Mouse (Mus musculus): ENCODE results near the gene Fuca1. TPM values are rescaled to one million over a fixed set of nuclear protein-coding genes. Genes with fewer than 3 reads are reported as not detected.

Gene Fuca1
- polyA plus RNA-seq, 1 experiment from 2014 or later, result 98.7 TPM

GRCm38 (mm10) chr4:135888448-135889057, 32.0 kb upstream of the Fuca1 start:
- ATAC-seq (replicated peaks; ENCODE audit: low FRiP score, low read depth) (no peak), DNase-seq (ENCODE audit: low spot score) (no peak)
- Histone ChIP-seq H3K9ac (ENCODE audit: low read depth, low read length) (no peak overlapping the region), H3K4me2 (ENCODE audit: low read length) (no peak overlapping the region), H3K27me3 (ENCODE audit: insufficient read depth, low read length) (no peaks in the 10 kb centered on the region), H3K4me1 (replicated peaks; ENCODE audit: insufficient read depth, low read length) (peaks cover 6% of the 10 kb centered on the region), H3K27ac (no peak overlapping the region), H3K4me3 (replicated peaks; ENCODE audit: low read depth, low read length) (no peak overlapping the region), H3K36me3 (ENCODE audit: insufficient read depth, low read length) (no peaks in the 10 kb centered on the region), H3K9me3 (replicated peaks; ENCODE audit: low read length) (no peaks in the 10 kb centered on the region)
- WGBS, result 90% methylated on average over 24 of the region's 24 CpGs
- TF ChIP-seq CTCF (IDR thresholded peaks at IDR 0.05; ENCODE audit: low read depth), result no peak

GRCm38 (mm10) chr4:135889146-135889883, 31.2 kb upstream of the Fuca1 start:
- DNase-seq (ENCODE audit: low spot score), result no peak

GRCm38 (mm10) chr4:135889884-135890283, 30.7 kb upstream of the Fuca1 start:
- Histone ChIP-seq H3K9me3 (replicated peaks; ENCODE audit: low read length) (no peaks in the 10 kb centered on the region), H3K4me1 (replicated peaks; ENCODE audit: insufficient read depth, low read length) (no peaks in the 10 kb centered on the region), H3K9ac (ENCODE audit: low read depth, low read length) (no peak overlapping the region), H3K27me3 (ENCODE audit: insufficient read depth, low read length) (no peaks in the 10 kb centered on the region), H3K27ac (no peak overlapping the region), H3K36me3 (ENCODE audit: insufficient read depth, low read length) (no peaks in the 10 kb centered on the region), H3K4me3 (replicated peaks; ENCODE audit: low read depth, low read length) (no peak overlapping the region), H3K4me2 (ENCODE audit: low read length) (no peak overlapping the region)
- DNase-seq (ENCODE audit: low spot score), result peak; percentile 91
- peak; percentile 81 for ATAC-seq (replicated peaks; ENCODE audit: low FRiP score, low read depth)
- peak; percentile 91 for TF ChIP-seq CTCF (IDR thresholded peaks at IDR 0.05; ENCODE audit: low read depth)
- 0% methylated on average over 4 of the region's 4 CpGs for WGBS

More at GRCm38 (mm10) chr4:135889146-135889883, 31.2 kb upstream of the Fuca1 start:
- no peak overlapping the region for H3K4me2 ChIP-seq (ENCODE audit: low read length)
- H3K36me3 ChIP-seq (ENCODE audit: insufficient read depth, low read length), result no peaks in the 10 kb centered on the region
- WGBS, result 78% methylated on average over 7 of the region's 7 CpGs
- H3K9ac ChIP-seq (ENCODE audit: low read depth, low read length), result no peak overlapping the region
- no peaks in the 10 kb centered on the region for H3K4me1 ChIP-seq (replicated peaks; ENCODE audit: insufficient read depth, low read length)
- no peaks in the 10 kb centered on the region for H3K27me3 ChIP-seq (ENCODE audit: insufficient read depth, low read length)
- no peaks in the 10 kb centered on the region for H3K9me3 ChIP-seq (replicated peaks; ENCODE audit: low read length)
- no peak overlapping the region for H3K27ac ChIP-seq
- ATAC-seq (replicated peaks; ENCODE audit: low FRiP score, low read depth), result no peak
- no peak for TF ChIP-seq CTCF (IDR thresholded peaks at IDR 0.05; ENCODE audit: low read depth)
- H3K4me3 ChIP-seq (replicated peaks; ENCODE audit: low read depth, low read length), result no peak overlapping the region

GRCm38 (mm10) chr4:135891539-135891938, 29.0 kb upstream of the Fuca1 start:
- H3K9ac ChIP-seq (ENCODE audit: low read depth, low read length), result no peak overlapping the region
- no peak overlapping the region for H3K4me3 ChIP-seq (replicated peaks; ENCODE audit: low read depth, low read length)
- no peaks in the 10 kb centered on the region for H3K36me3 ChIP-seq (ENCODE audit: insufficient read depth, low read length)
- no peaks in the 10 kb centered on the region for H3K4me1 ChIP-seq (replicated peaks; ENCODE audit: insufficient read depth, low read length)
- no peaks in the 10 kb centered on the region for H3K27me3 ChIP-seq (ENCODE audit: insufficient read depth, low read length)
- no peak for TF ChIP-seq CTCF (IDR thresholded peaks at IDR 0.05; ENCODE audit: low read depth)
- no peak overlapping the region for H3K27ac ChIP-seq
- H3K9me3 ChIP-seq (replicated peaks; ENCODE audit: low read length), result no peaks in the 10 kb centered on the region
- no peak overlapping the region for H3K4me2 ChIP-seq (ENCODE audit: low read length)
- 95% methylated on average over 2 of the region's 2 CpGs for WGBS
- no peak for ATAC-seq (replicated peaks; ENCODE audit: low FRiP score, low read depth)
- DNase-seq (ENCODE audit: low spot score), result no peak

- WGBS, result 58% methylated on average over 4 of the region's 4 CpGs
- H3K27me3 ChIP-seq (ENCODE audit: insufficient read depth, low read length), result no peaks in the 10 kb centered on the region
- no peak overlapping the region for H3K9ac ChIP-seq (ENCODE audit: low read depth, low read length)
- no peak overlapping the region for H3K27ac ChIP-seq
- peak; percentile 40; the same call in 1 of the 2 replicates for TF ChIP-seq CTCF (IDR thresholded peaks at IDR 0.05; ENCODE audit: low read depth)
- ATAC-seq (replicated peaks; ENCODE audit: low FRiP score, low read depth), result no peak
- no peaks in the 10 kb centered on the region for H3K4me1 ChIP-seq (replicated peaks; ENCODE audit: insufficient read depth, low read length)
- H3K9me3 ChIP-seq (replicated peaks; ENCODE audit: low read length), result no peaks in the 10 kb centered on the region
- no peak overlapping the region for H3K4me2 ChIP-seq (ENCODE audit: low read length)
- DNase-seq (ENCODE audit: low spot score), result no peak
- H3K4me3 ChIP-seq (replicated peaks; ENCODE audit: low read depth, low read length), result no peak overlapping the region
- no peaks in the 10 kb centered on the region for H3K36me3 ChIP-seq (ENCODE audit: insufficient read depth, low read length)
These were observed 27.7 kb upstream of the Fuca1 start for GRCm38 (mm10) chr4:135892884-135893283.

GRCm38 (mm10) chr4:135895071-135895571, 25.4 kb upstream of the Fuca1 start, which contains the start of gene Cnr2:
TSS of gene Cnr2 (plus strand) at chr4:135895394.
- Histone ChIP-seq H3K27me3 (ENCODE audit: insufficient read depth, low read length) (no peaks in the 10 kb centered on the region), H3K4me3 (replicated peaks; ENCODE audit: low read depth, low read length) (no peak within 1 kb of the TSS), H3K36me3 (ENCODE audit: insufficient read depth, low read length) (no peaks in the 10 kb centered on the region), H3K9me3 (replicated peaks; ENCODE audit: low read length) (no peaks in the 10 kb centered on the region), H3K9ac (ENCODE audit: low read depth, low read length) (no peak within 1 kb of the TSS), H3K4me2 (ENCODE audit: low read length) (no peak within 1 kb of the TSS), H3K27ac (no peak within 1 kb of the TSS), H3K4me1 (replicated peaks; ENCODE audit: insufficient read depth, low read length) (no peaks in the 10 kb centered on the region; the same call in 1 of the 2 replicates)
- 54% methylated on average over 8 of the region's 8 CpGs for WGBS
- TF ChIP-seq CTCF (IDR thresholded peaks at IDR 0.05; ENCODE audit: low read depth), result no peak
- DNase-seq (ENCODE audit: low spot score) (no peak), ATAC-seq (replicated peaks; ENCODE audit: low FRiP score, low read depth) (no peak)
